ENCODE assay signal across 9 mouse cellular contexts in the genomic region with DNA sequence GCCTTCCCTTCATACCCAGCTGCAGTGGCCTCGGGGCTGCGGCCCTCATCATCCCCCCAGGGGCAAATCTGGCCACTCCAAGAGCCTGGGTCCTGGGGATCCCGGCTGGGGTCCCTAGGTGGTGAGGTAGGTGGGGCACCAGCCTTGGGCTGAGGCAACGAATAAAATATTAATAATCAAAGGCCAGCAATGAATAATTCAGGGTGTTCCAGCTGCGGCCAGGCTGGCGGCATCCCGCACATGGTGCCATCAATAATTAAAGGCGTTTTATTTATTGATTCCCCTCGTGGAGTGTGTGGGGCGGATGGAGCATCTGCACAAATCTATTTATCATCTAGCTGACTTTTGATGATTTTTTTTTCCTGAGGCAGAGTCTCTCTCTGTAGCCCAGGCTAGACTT. TPM values are rescaled to one million over a fixed set of nuclear protein-coding genes. Genes with fewer than 3 reads are reported as not detected.
DNase-seq lines count a peak whose midpoint lies in the region; ATAC-seq and TF ChIP-seq lines count a peak whose summit lies in the region.
"Had no signal": no experiment of that assay in that cellular context is flagged by ENCODE, and none has a peak within 500 bp of the region (broad histone marks: within the 10 kb centered on the region; RNA-seq: fewer than 3 reads in every experiment).

No protein-coding gene starts in this region.

- 72% methylated on average over 10 of the region's 10 CpGs for WGBS in liver, embryonic 11.5 days
- 84% methylated on average over 10 of the region's 10 CpGs for whole genome bisulfite sequencing in liver, postnatal 0 days (ENCODE audit: insufficient replicate concordance)
- 60% methylated on average over 10 of the region's 10 CpGs for WGBS in intestine, embryonic 16.5 days
- WGBS in neural tube, embryonic 14.5 days = 25% methylated on average over 10 of the region's 10 CpGs

- H3K4me1 ChIP-seq in liver, embryonic 11.5 days (replicated peaks; ENCODE audit: control insufficient read depth, insufficient read depth, low read length) = peaks cover 57% of the 10 kb centered on the region
- H3K4me1 ChIP-seq in liver, postnatal 0 days (ENCODE audit: insufficient read depth) = peaks cover 29% of the 10 kb centered on the region
- H3K4me1 ChIP-seq in intestine, embryonic 16.5 days (ENCODE audit: control insufficient read depth, insufficient read depth, low read length) = peaks cover 52% of the 10 kb centered on the region
- H3K4me1 ChIP-seq in neural tube, embryonic 14.5 days (ENCODE audit: control insufficient read depth, insufficient read depth, low read length) = peaks cover 41% of the 10 kb centered on the region

- no peak for TF ChIP-seq CTCF in gastrocnemius, adult 2 months (IDR thresholded peaks at IDR 0.05)
- TF ChIP-seq CTCF in liver, postnatal 0 days (IDR thresholded peaks at IDR 0.05; ENCODE audit: low read depth) = no peak

- H3K36me3 ChIP-seq in liver, embryonic 11.5 days (ENCODE audit: control insufficient read depth, insufficient read depth, low read length) = peaks cover 9% of the 10 kb centered on the region
- peaks cover 32% of the 10 kb centered on the region for H3K36me3 ChIP-seq in liver, postnatal 0 days (replicated peaks; ENCODE audit: insufficient read depth, low read length)
- H3K36me3 ChIP-seq in intestine, embryonic 16.5 days (ENCODE audit: control insufficient read depth, insufficient read depth, low read length) = peaks cover 14% of the 10 kb centered on the region
- H3K36me3 ChIP-seq in neural tube, embryonic 14.5 days (ENCODE audit: control insufficient read depth, insufficient read depth, low read length) = peaks cover 34% of the 10 kb centered on the region

- DNase-seq in gastrocnemius, adult 2 months = no peak
- no peak for DNase-seq in gastrocnemius, postnatal 25 days
- DNase-seq in liver, embryonic 11.5 days (ENCODE audit: low spot score) = no peak
- DNase-seq in liver, postnatal 0 days = no peak
- DNase-seq in adrenal gland, postnatal 14 days = no peak
- no peak for DNase-seq in spleen, postnatal 36 days (ENCODE audit: low spot score in 2 of 2)
- DNase-seq: lung, postnatal 4 days had no signal

- TF ChIP-seq EP300 in liver, postnatal 0 days (IDR thresholded peaks at IDR 0.05; ENCODE audit: low read depth) = no peak

- H3K9me3 ChIP-seq in liver, embryonic 11.5 days (ENCODE audit: control insufficient read depth, low read length) = no peaks in the 10 kb centered on the region
- H3K9me3 ChIP-seq in liver, postnatal 0 days (ENCODE audit: low read length) = no peaks in the 10 kb centered on the region
- H3K9me3 ChIP-seq in intestine, embryonic 16.5 days (ENCODE audit: control insufficient read depth, low read length) = no peaks in the 10 kb centered on the region
- H3K9me3 ChIP-seq in neural tube, embryonic 14.5 days (ENCODE audit: control insufficient read depth, low read length) = no peaks in the 10 kb centered on the region

- intact Hi-C loops in gastrocnemius, adult 2 months (cut with DNase I) = no loop called here

- H3K9ac ChIP-seq in liver, embryonic 11.5 days (ENCODE audit: low read depth, low read length) = no peak overlapping the region
- no peak overlapping the region for H3K9ac ChIP-seq in liver, postnatal 0 days (replicated peaks)
- peak overlapping the region; percentile 56; the same call in 1 of the 2 replicates for H3K9ac ChIP-seq in intestine, embryonic 16.5 days (ENCODE audit: low read depth, low read length)
- H3K9ac ChIP-seq in neural tube, embryonic 14.5 days (replicated peaks; ENCODE audit: low read depth, low read length) = 0 out of 2 replicates have a peak overlapping the region, but pooled peaks have one; percentile 21

- 0 out of 2 replicates have a peak overlapping the region, but pooled peaks have one; percentile 9 for H3K4me2 ChIP-seq in liver, embryonic 11.5 days
- H3K4me2 ChIP-seq in liver, postnatal 0 days (ENCODE audit: low read depth, low read length) = no peak overlapping the region
- no peak overlapping the region for H3K4me2 ChIP-seq in intestine, embryonic 16.5 days (ENCODE audit: low read depth, low read length)
- H3K4me2 ChIP-seq in neural tube, embryonic 14.5 days (ENCODE audit: low read depth, low read length) = 0 out of 2 replicates have a peak overlapping the region, but pooled peaks have one; percentile 11

- peak overlapping the region; percentile 97 for H3K27ac ChIP-seq in gastrocnemius, adult 2 months
- peak overlapping the region; percentile 60; the same call in 1 of the 2 replicates for H3K27ac ChIP-seq in liver, embryonic 11.5 days (ENCODE audit: low read depth, low read length)
- H3K27ac ChIP-seq in liver, postnatal 0 days (ENCODE audit: low read depth) = no peak overlapping the region; the same call in 1 of the 2 replicates
- H3K27ac ChIP-seq in intestine, embryonic 16.5 days (ENCODE audit: low read length) = no peak overlapping the region
- peak overlapping the region; percentile 81; the same call in 1 of the 2 replicates for H3K27ac ChIP-seq in neural tube, embryonic 14.5 days (ENCODE audit: low read depth, low read length)

- ATAC-seq in liver, embryonic 11.5 days (replicated peaks; ENCODE audit: low FRiP score) = no peak
- ATAC-seq in liver, postnatal 0 days = no peak
- no peak for ATAC-seq in intestine, embryonic 16.5 days
- no peak for ATAC-seq in neural tube, embryonic 14.5 days (ENCODE audit: low read depth)

- H3K27me3 ChIP-seq in liver, embryonic 11.5 days (replicated peaks; ENCODE audit: control insufficient read depth, insufficient read depth, low read length) = peaks cover 27% of the 10 kb centered on the region
- H3K27me3 ChIP-seq in liver, postnatal 0 days (ENCODE audit: insufficient read depth, low read length) = peaks cover 3% of the 10 kb centered on the region; the same call in 1 of the 2 replicates
- peaks cover 4% of the 10 kb centered on the region; the same call in 1 of the 2 replicates for H3K27me3 ChIP-seq in intestine, embryonic 16.5 days (replicated peaks; ENCODE audit: control insufficient read depth, insufficient read depth, low read length)
- H3K27me3 ChIP-seq in neural tube, embryonic 14.5 days (ENCODE audit: control insufficient read depth, insufficient read depth, low read length) = 0 out of 2 replicates have a peak, but pooled peaks cover 2% of the 10 kb centered on the region

- H3K4me3 ChIP-seq in gastrocnemius, adult 2 months = no peak overlapping the region
- H3K4me3 ChIP-seq in liver, embryonic 11.5 days (ENCODE audit: low read depth, low read length) = no peak overlapping the region
- no peak overlapping the region for H3K4me3 ChIP-seq in liver, postnatal 0 days (ENCODE audit: low read depth, low read length)
- no peak overlapping the region for H3K4me3 ChIP-seq in intestine, embryonic 16.5 days (ENCODE audit: low read length)
- H3K4me3 ChIP-seq in neural tube, embryonic 14.5 days (ENCODE audit: low read depth, low read length) = no peak overlapping the region

RNA-seq across cellular contexts. Expression of a gene that starts 10.7 kb away (rescaled TPM):
- not detected for total RNA-seq in gastrocnemius, adult 2 months (2021)
- under 1 TPM in 1 of 2 experiments, not detected in 1; 0.67 TPM for total RNA-seq in gastrocnemius, postnatal 25 days (2021)
- polyA plus RNA-seq in liver, embryonic 11.5 days (2014; fragmentation: Nextera tagmentation; extraction: Ambion mirVana) = 3.8 and 4.5 TPM in 2 replicates
- 1.7 and 2.0 TPM in 2 replicates for polyA plus RNA-seq in liver, postnatal 0 days (2015; fragmentation: Nextera tagmentation; extraction: Ambion mirVana)
- 426 and 504 TPM in 2 replicates for polyA plus RNA-seq in intestine, embryonic 16.5 days (2015; fragmentation: Nextera tagmentation; extraction: Ambion mirVana)
- 1.3 and 2.0 TPM in 2 replicates for polyA plus RNA-seq in neural tube, embryonic 14.5 days (2014; fragmentation: Nextera tagmentation; extraction: Ambion mirVana)
- 0.94 and 1.9 TPM in 2 replicates for total RNA-seq in adrenal gland, postnatal 14 days (2021)

RNA-seq across cellular contexts. Expression of a gene that starts 14.7 kb away (rescaled TPM):
- 1 to 10 TPM in 1 of 2 experiments, under 1 TPM in 1; 0.84 to 1.0 TPM for total RNA-seq in gastrocnemius, adult 2 months (2021)
- total RNA-seq in gastrocnemius, postnatal 25 days (2021) = under 1 TPM in 1 of 2 experiments, not detected in 1; 0.59 TPM
- polyA plus RNA-seq in liver, embryonic 11.5 days (2014; fragmentation: Nextera tagmentation; extraction: Ambion mirVana) = 0.62 and 0.67 TPM in 2 replicates
- polyA plus RNA-seq in liver, postnatal 0 days (2015; fragmentation: Nextera tagmentation; extraction: Ambion mirVana) = not detected in 2 replicates
- 0.55 and 1.8 TPM in 2 replicates for polyA plus RNA-seq in intestine, embryonic 16.5 days (2015; fragmentation: Nextera tagmentation; extraction: Ambion mirVana)
- 2.0 and 4.4 TPM in 2 replicates for polyA plus RNA-seq in neural tube, embryonic 14.5 days (2014; fragmentation: Nextera tagmentation; extraction: Ambion mirVana)
- 0.64 and 2.1 TPM in 2 replicates for total RNA-seq in adrenal gland, postnatal 14 days (2021)

RNA-seq across cellular contexts. Expression of a gene that starts 19.2 kb away (rescaled TPM):
- total RNA-seq in gastrocnemius, adult 2 months (2021) = 1 to 10 TPM in 1 of 2 experiments, under 1 TPM in 1; 0.87 to 2.8 TPM
- total RNA-seq in gastrocnemius, postnatal 25 days (2021) = 1 to 10 TPM in 1 of 2 experiments, under 1 TPM in 1; 0.78 to 1.0 TPM
- 1.3 and 1.9 TPM in 2 replicates for polyA plus RNA-seq in liver, embryonic 11.5 days (2014; fragmentation: Nextera tagmentation; extraction: Ambion mirVana)
- polyA plus RNA-seq in liver, postnatal 0 days (2015; fragmentation: Nextera tagmentation; extraction: Ambion mirVana) = 0.40 and 0.70 TPM in 2 replicates
- 2.9 and 3.7 TPM in 2 replicates for polyA plus RNA-seq in intestine, embryonic 16.5 days (2015; fragmentation: Nextera tagmentation; extraction: Ambion mirVana)
- 4.3 and 6.3 TPM in 2 replicates for polyA plus RNA-seq in neural tube, embryonic 14.5 days (2014; fragmentation: Nextera tagmentation; extraction: Ambion mirVana)
- total RNA-seq in adrenal gland, postnatal 14 days (2021) = 0.48 and 1.6 TPM in 2 replicates

RNA-seq across cellular contexts. Expression of a gene that starts 19.3 kb away (rescaled TPM):
- 10 to 100 TPM; 38.1 to 39.8 TPM for total RNA-seq in gastrocnemius, adult 2 months (2021)
- 10 to 100 TPM; 41.1 to 41.2 TPM for total RNA-seq in gastrocnemius, postnatal 25 days (2021)
- 97.4 and 99.3 TPM in 2 replicates for polyA plus RNA-seq in liver, embryonic 11.5 days (2014; fragmentation: Nextera tagmentation; extraction: Ambion mirVana)
- polyA plus RNA-seq in liver, postnatal 0 days (2015; fragmentation: Nextera tagmentation; extraction: Ambion mirVana) = 39.3 and 42.1 TPM in 2 replicates
- 102 and 109 TPM in 2 replicates for polyA plus RNA-seq in intestine, embryonic 16.5 days (2015; fragmentation: Nextera tagmentation; extraction: Ambion mirVana)
- polyA plus RNA-seq in neural tube, embryonic 14.5 days (2014; fragmentation: Nextera tagmentation; extraction: Ambion mirVana) = 61.0 and 68.0 TPM in 2 replicates
- total RNA-seq in adrenal gland, postnatal 14 days (2021) = 52.6 and 55.6 TPM in 2 replicates

RNA-seq across cellular contexts. Expression of a gene that starts 25.2 kb away (rescaled TPM):
- total RNA-seq in gastrocnemius, adult 2 months (2021) = 10 to 100 TPM; 14.0 to 18.8 TPM
- total RNA-seq in gastrocnemius, postnatal 25 days (2021) = 10 to 100 TPM; 13.5 to 14.0 TPM
- 74.0 and 75.9 TPM in 2 replicates for polyA plus RNA-seq in liver, embryonic 11.5 days (2014; fragmentation: Nextera tagmentation; extraction: Ambion mirVana)
- polyA plus RNA-seq in liver, postnatal 0 days (2015; fragmentation: Nextera tagmentation; extraction: Ambion mirVana) = 69.7 and 74.6 TPM in 2 replicates
- polyA plus RNA-seq in intestine, embryonic 16.5 days (2015; fragmentation: Nextera tagmentation; extraction: Ambion mirVana) = 73.2 and 78.7 TPM in 2 replicates
- 114 and 125 TPM in 2 replicates for polyA plus RNA-seq in neural tube, embryonic 14.5 days (2014; fragmentation: Nextera tagmentation; extraction: Ambion mirVana)
- total RNA-seq in adrenal gland, postnatal 14 days (2021) = 40.5 and 43.3 TPM in 2 replicates

Comparison
In these comparisons a context has a peak if more than half of its experiments do, and no peak if none do; other contexts are left out.
1. H3K27ac ChIP-seq: peak in gastrocnemius, adult 2 months (single experiment), liver, embryonic 11.5 days (single experiment) and neural tube, embryonic 14.5 days (single experiment); none in liver, postnatal 0 days (single experiment) and intestine, embryonic 16.5 days (single experiment).
2. H3K4me2 ChIP-seq: peak in liver, embryonic 11.5 days (single experiment) and neural tube, embryonic 14.5 days (single experiment); none in liver, postnatal 0 days (single experiment) and intestine, embryonic 16.5 days (single experiment).
3. H3K9ac ChIP-seq: peak in intestine, embryonic 16.5 days (single experiment) and neural tube, embryonic 14.5 days (single experiment); none in liver, embryonic 11.5 days (single experiment) and liver, postnatal 0 days (single experiment).
4. RNA of a gene that starts 10.7 kb away (polyA plus RNA-seq): 426 to 504 TPM in intestine, embryonic 16.5 days; 3.8 to 4.5 TPM in liver, embryonic 11.5 days, 1.3 to 2.0 TPM in neural tube, embryonic 14.5 days and 1.7 to 2.0 TPM in liver, postnatal 0 days; every median in the first group is over 10 times any median in the second.